Mouse (Mus musculus) lung, postnatal 0 days (tissue): ENCODE data around the gene Prkcd. TPM values are rescaled to one million over a fixed set of nuclear protein-coding genes. Genes with fewer than 3 reads are reported as not detected.

Source experiments
- ATAC-seq: fragments of 200-750 bp; cut with Nextera tagmentation; 2 replicates; pipeline ENCODE4 v1.8.0; 2017; ENCODE audit warnings: moderate library complexity
- DNase-seq: peaks from one replicate; pipeline ENCODE4 v3.0.0-alpha.2; 2016; ENCODE audit warnings: low spot score
- H3K27ac ChIP-seq: fragments of 300-500 bp; sonication (generic); 2 replicates; pipeline ENCODE4 v1.5.1; 2014; ENCODE audit warnings: antibody characterized with exemption, mild to moderate bottlenecking, low read length, mixed read lengths
- H3K27me3 ChIP-seq: fragments of 300-500 bp; sonication (generic); replicated peaks from 2 replicates; pipeline ENCODE4 v1.6.1; 2014; ENCODE audit warnings: low read length, mixed read lengths; ENCODE audit not compliant: insufficient read depth
- H3K36me3 ChIP-seq: fragments of 300-500 bp; sonication (generic); 2 replicates; pipeline ENCODE4 v1.6.1; 2014; ENCODE audit warnings: low read length, mixed read lengths; ENCODE audit not compliant: insufficient read depth
- H3K4me1 ChIP-seq: fragments of 300-500 bp; sonication (generic); 2 replicates; pipeline ENCODE4 v1.6.1; 2014; ENCODE audit warnings: antibody characterized with exemption, low read depth, low read length, mixed read lengths; ENCODE audit not compliant: insufficient read depth
- H3K4me2 ChIP-seq: fragments of 300-500 bp; sonication (generic); replicated peaks from 2 replicates; pipeline ENCODE4 v1.6.1; 2014; ENCODE audit warnings: low read depth, mild to moderate bottlenecking, low read length, moderate library complexity, mixed read lengths
- H3K4me3 ChIP-seq: fragments of 300-500 bp; sonication (generic); 2 replicates; pipeline ENCODE4 v1.5.1; 2014; ENCODE audit warnings: low read depth, low read length
- H3K9ac ChIP-seq: fragments of 300-500 bp; sonication (generic); replicated peaks from 2 replicates; pipeline ENCODE4 v1.6.1; 2014; ENCODE audit warnings: low read depth, mild to moderate bottlenecking
- H3K9me3 ChIP-seq: fragments of 300-500 bp; sonication (generic); 2 replicates; pipeline ENCODE4 v1.6.1; 2016; ENCODE audit warnings: low read length, mixed read lengths
- CTCF ChIP-seq: IDR thresholded peaks from 2 replicates; pipeline ENCODE4 v1.5.1; 2016; ENCODE audit warnings: antibody characterized with exemption, mild to moderate bottlenecking
- EP300 ChIP-seq: IDR thresholded peaks from 2 replicates; pipeline ENCODE4 v1.6.1; 2016; ENCODE audit warnings: antibody characterized with exemption, mild to moderate bottlenecking, control low read depth
- WGBS: fragments of 180-500 bp; shearing (Covaris S2); extraction: QIAGEN DNeasy Blood & Tissue Kit; methylation state at CpG from one replicate; pipeline ENCODE4 v1.1.7; 2014; 5-methylcytosine and 5-hydroxymethylcytosine counted together
- polyA plus RNA-seq: library from polyadenylated mRNA; unstranded; fragments of >200 nt; fragmentation: Nextera tagmentation; extraction: Ambion mirVana; gene quantifications from 2 replicates; pipeline ENCODE4 v1.2.1, GENCODE M21; 2015

Gene Prkcd
- polyA plus RNA-seq, 1 experiment from 2014 or later = 59.4 TPM

GRCm38 (mm10) chr14:30593279-30594091, 32.5 kb downstream of the Prkcd start:
- Histone ChIP-seq H3K4me1 (no peaks in the 10 kb centered on the region), H3K9me3 (no peaks in the 10 kb centered on the region), H3K9ac (no peak overlapping the region), H3K36me3 (no peaks in the 10 kb centered on the region), H3K4me2 (no peak overlapping the region), H3K4me3 (no peak overlapping the region), H3K27me3 (no peaks in the 10 kb centered on the region), H3K27ac (peak overlapping the region; percentile 39)
- DNase-seq (peak; percentile 77), ATAC-seq (peak; percentile 68)
- TF ChIP-seq EP300 (no peak), CTCF (peak; percentile 51)
- WGBS = 25% methylated on average over 11 of the region's 11 CpGs

DNA sequence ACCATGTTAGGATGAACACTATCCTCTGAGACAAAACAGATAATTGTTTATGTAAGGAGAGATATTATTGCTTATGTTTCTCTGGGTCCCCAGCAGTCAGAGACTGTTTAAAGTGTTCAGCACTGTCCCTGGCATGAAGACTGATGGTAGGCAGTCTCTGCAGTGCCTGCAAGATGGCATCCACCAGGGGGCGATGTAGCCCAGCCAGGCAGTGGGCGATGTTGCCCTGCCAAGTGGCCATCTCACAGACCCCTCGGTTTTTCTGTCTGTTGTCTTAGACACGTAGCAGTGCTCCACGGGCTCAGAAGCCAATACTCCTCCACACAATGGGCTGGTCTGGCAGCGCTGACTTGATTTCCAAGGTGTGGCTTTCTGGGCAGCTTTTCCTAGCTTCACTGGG, 34.6 kb downstream of the Prkcd start:
- Histone ChIP-seq H3K4me2 (no peak overlapping the region), H3K36me3 (no peaks in the 10 kb centered on the region), H3K4me3 (no peak overlapping the region), H3K9me3 (no peaks in the 10 kb centered on the region), H3K4me1 (no peaks in the 10 kb centered on the region; the same call in 1 of the 2 replicates), H3K27me3 (no peaks in the 10 kb centered on the region), H3K27ac (no peak overlapping the region), H3K9ac (no peak overlapping the region)
- peak; percentile 99 for TF ChIP-seq CTCF
- TF ChIP-seq EP300 = no peak
- peak; percentile 28 for ATAC-seq
- DNase-seq = peak; percentile 82
- 6% methylated on average over 6 of the region's 6 CpGs for WGBS

DNA sequence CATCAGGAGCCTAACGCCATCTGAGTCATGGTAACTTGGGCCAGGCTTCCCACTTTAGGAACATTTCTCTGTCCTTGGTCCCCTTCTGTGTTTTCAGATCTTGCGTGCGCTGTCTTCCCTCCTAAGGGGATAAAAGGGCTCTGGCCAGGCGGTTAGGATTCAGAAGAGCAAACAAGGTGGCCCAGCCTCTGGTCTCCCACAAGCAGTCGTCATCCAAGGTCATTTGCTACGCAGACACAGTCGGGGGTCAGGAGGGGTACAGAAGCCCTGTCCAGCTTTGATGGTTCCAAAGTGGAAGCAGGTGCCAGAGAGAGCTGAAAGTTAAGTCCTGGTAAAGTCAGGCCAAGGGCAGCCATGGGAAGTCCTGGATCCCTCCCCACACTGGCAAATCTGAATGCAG, 35.1 kb downstream of the Prkcd start:
- Histone ChIP-seq H3K4me2 (no peak overlapping the region), H3K9me3 (no peaks in the 10 kb centered on the region), H3K36me3 (no peaks in the 10 kb centered on the region), H3K27me3 (no peaks in the 10 kb centered on the region), H3K4me3 (no peak overlapping the region), H3K27ac (no peak overlapping the region), H3K9ac (no peak overlapping the region), H3K4me1 (no peaks in the 10 kb centered on the region; the same call in 1 of the 2 replicates)
- no peak for DNase-seq
- TF ChIP-seq EP300 (no peak), CTCF (no peak)
- no peak for ATAC-seq
- WGBS = 72% methylated on average over 7 of the region's 7 CpGs

DNA sequence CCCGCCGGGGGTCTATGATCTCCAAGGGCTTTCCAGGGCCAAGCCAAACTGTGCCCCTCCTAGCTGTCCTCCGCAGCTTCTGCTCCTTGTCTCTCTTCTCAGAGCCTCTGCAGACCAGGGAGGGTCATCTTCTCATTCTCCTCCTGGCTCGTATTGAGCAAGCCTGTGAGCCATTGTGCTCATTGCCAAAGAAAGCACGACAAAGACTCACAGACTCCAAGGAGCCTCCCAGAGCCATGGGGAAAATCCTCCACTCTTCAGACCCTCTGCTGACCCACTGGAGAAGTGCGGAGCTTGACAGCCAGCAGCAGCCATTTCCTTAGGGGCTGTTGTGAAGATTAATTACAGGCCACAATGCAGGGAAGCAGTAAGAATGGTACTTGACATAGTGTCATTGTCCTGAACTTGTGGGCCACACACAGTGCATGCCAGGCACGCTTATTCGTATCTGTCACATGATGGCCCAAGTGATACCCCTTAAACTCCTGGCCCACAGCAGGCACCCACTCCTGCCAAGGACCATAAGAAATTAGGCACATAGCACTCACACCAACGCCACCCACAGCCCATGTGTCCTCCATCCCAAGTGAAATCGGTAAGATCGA, 35.9 kb downstream of the Prkcd start:
- peaks cover 2% of the 10 kb centered on the region; the same call in 1 of the 2 replicates for H3K4me1 ChIP-seq
- no peak overlapping the region for H3K9ac ChIP-seq
- H3K27ac ChIP-seq = no peak overlapping the region
- ATAC-seq (no peak), DNase-seq (no peak)
- 65% methylated on average over 11 of the region's 11 CpGs for WGBS
- TF ChIP-seq EP300 = no peak
- no peak for TF ChIP-seq CTCF
- no peak overlapping the region for H3K4me2 ChIP-seq
- no peaks in the 10 kb centered on the region for H3K9me3 ChIP-seq
- H3K27me3 ChIP-seq = no peaks in the 10 kb centered on the region
- no peak overlapping the region for H3K4me3 ChIP-seq
- no peaks in the 10 kb centered on the region for H3K36me3 ChIP-seq

DNA sequence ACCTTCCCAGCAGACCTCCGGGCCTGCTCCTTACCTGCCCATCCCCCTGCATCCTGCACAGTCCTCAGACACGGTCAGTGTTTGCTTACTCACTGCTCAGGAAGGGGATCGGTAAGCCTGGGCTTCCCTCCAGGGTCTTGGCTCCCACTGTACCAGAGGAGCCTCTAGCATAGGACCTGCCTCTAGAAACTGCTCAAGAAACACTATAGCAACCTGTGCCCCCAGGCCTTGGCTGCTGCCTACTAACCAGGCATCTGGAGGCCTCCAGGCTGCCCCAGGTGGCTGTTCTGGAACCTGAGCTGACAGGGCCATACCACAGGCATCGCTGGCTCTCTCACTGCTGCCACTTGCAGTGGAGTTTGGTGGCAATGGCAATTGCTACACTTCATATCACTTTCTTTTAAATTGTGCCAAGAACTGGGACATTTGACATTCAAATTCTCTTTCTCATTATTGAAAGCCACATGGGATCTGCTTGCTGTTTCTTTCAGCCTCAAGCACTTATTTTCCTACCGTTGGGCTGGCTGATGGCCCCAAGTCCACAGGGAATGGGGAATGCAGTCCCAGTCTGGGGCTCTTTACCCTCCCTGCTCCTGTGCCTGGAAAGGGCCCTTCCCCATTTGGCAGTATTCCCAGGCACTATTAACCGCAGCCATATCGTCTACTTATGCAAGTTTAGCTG, 39.1 kb downstream of the Prkcd start:
- no peak for TF ChIP-seq EP300
- TF ChIP-seq CTCF = no peak; the same call in 1 of the 2 replicates
- DNase-seq (peak; percentile 66), ATAC-seq (peak; percentile 46)
- no peak overlapping the region for H3K4me2 ChIP-seq
- WGBS = 19% methylated on average over 7 of the region's 7 CpGs
- H3K36me3 ChIP-seq = no peaks in the 10 kb centered on the region
- H3K9ac ChIP-seq = no peak overlapping the region
- no peak overlapping the region for H3K27ac ChIP-seq
- H3K4me1 ChIP-seq = peaks cover 9% of the 10 kb centered on the region; the same call in 1 of the 2 replicates
- no peaks in the 10 kb centered on the region for H3K9me3 ChIP-seq
- no peaks in the 10 kb centered on the region for H3K27me3 ChIP-seq
- H3K4me3 ChIP-seq = no peak overlapping the region

GRCm38 (mm10) chr14:30585323-30585722, 40.7 kb downstream of the Prkcd start:
- Histone ChIP-seq H3K36me3 (no peaks in the 10 kb centered on the region), H3K4me3 (no peak overlapping the region), H3K27ac (no peak overlapping the region), H3K9ac (no peak overlapping the region), H3K27me3 (no peaks in the 10 kb centered on the region), H3K9me3 (no peaks in the 10 kb centered on the region), H3K4me2 (no peak overlapping the region), H3K4me1 (peaks cover 9% of the 10 kb centered on the region; the same call in 1 of the 2 replicates)
- no peak for ATAC-seq
- WGBS = 68% methylated on average over 5 of the region's 5 CpGs
- TF ChIP-seq CTCF (peak; percentile 31; the same call in 1 of the 2 replicates), EP300 (no peak)
- no peak for DNase-seq
